Mouse (Mus musculus): Measurements from ENCODE around the gene Wdr20. TPM values are rescaled to one million over a fixed set of nuclear protein-coding genes. Genes with fewer than 3 reads are reported as not detected.

The Wdr20 gene
- polyA plus RNA-seq, 1 experiment from 2014 or later = 23.6 TPM

DNA sequence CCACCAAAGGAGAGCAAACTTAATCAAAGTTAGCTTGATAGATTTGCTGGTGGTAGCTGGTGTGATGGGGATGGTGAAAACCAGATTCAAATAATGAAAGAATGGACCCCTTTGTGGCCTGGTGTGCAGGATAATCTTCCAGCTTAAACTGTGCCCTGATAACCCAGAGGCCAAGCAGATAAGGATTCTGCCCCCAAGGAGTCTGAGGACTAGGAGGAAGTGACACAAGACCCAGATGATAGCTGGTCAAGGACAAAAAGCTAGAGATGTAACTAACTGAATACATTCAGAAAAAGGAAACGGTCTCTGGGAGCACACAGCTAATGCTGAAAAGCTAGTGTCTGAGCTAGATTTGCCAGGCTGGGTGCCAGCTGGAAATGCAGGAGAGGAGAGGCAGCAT is 114.2 kb downstream of the Wdr20 start:
- no peak overlapping the region for H3K27ac ChIP-seq (ENCODE audit: low read depth, low read length)
- DNase-seq (ENCODE audit: low spot score) (no peak), ATAC-seq (ENCODE audit: insufficient read depth, low FRiP score, low TSS enrichment) (no peak)
- H3K9ac ChIP-seq (ENCODE audit: low read length) = no peak overlapping the region
- WGBS = 97% methylated on average over 1 of the region's 1 CpGs
- H3K4me2 ChIP-seq (ENCODE audit: low read depth) = no peak overlapping the region
- peaks cover 6% of the 10 kb centered on the region; the same call in 1 of the 2 replicates for H3K4me1 ChIP-seq (ENCODE audit: control insufficient read depth, insufficient read depth, low read length)
- H3K4me3 ChIP-seq (ENCODE audit: low read depth, low read length) = no peak overlapping the region
- H3K9me3 ChIP-seq (ENCODE audit: control insufficient read depth, low read length) = no peaks in the 10 kb centered on the region
- no peaks in the 10 kb centered on the region for H3K27me3 ChIP-seq (ENCODE audit: control insufficient read depth, insufficient read depth, low read length)
- no peaks in the 10 kb centered on the region for H3K36me3 ChIP-seq (ENCODE audit: control insufficient read depth, insufficient read depth, low read length)

Other genes with a start within 250 kb of the Wdr20 start
- gene Dync1h1, start 136.5 kb upstream of the Wdr20 start, polyA plus RNA-seq (2014; fragmentation: Nextera tagmentation; extraction: Ambion mirVana) = 88.0 and 101 TPM in 2 replicates
- not detected in 2 replicates for gene 1700001K19Rik, start 55.3 kb upstream of the Wdr20 start, polyA plus RNA-seq (2014; fragmentation: Nextera tagmentation; extraction: Ambion mirVana)
- 1,365 and 1,445 TPM in 2 replicates for gene Hsp90aa1, start 35.2 kb upstream of the Wdr20 start, polyA plus RNA-seq (2014; fragmentation: Nextera tagmentation; extraction: Ambion mirVana)
- gene Mok, start 103.0 kb downstream of the Wdr20 start, polyA plus RNA-seq (2014; fragmentation: Nextera tagmentation; extraction: Ambion mirVana) = 9.0 and 11.3 TPM in 2 replicates
- gene Zfp839, start 112.3 kb downstream of the Wdr20 start, polyA plus RNA-seq (2014; fragmentation: Nextera tagmentation; extraction: Ambion mirVana) = 3.0 and 3.7 TPM in 2 replicates
- 76.2 and 85.3 TPM in 2 replicates for gene Cinp, start 151.2 kb downstream of the Wdr20 start, polyA plus RNA-seq (2014; fragmentation: Nextera tagmentation; extraction: Ambion mirVana)
- 5.5 and 6.1 TPM in 2 replicates for gene Tecpr2, start 151.3 kb downstream of the Wdr20 start, polyA plus RNA-seq (2014; fragmentation: Nextera tagmentation; extraction: Ambion mirVana)
- gene Ankrd9, start 241.1 kb downstream of the Wdr20 start, polyA plus RNA-seq (2014; fragmentation: Nextera tagmentation; extraction: Ambion mirVana) = 9.6 and 12.1 TPM in 2 replicates